Mouse (Mus musculus) heart, embryonic 16.5 days (tissue): ENCODE data around the gene Aldh18a1. TPM values are rescaled to one million over a fixed set of nuclear protein-coding genes. Genes with fewer than 3 reads are reported as not detected.
A peak's percentile ranks its signal among the peaks of the same experiment; 100 is the strongest.
"Not testable (repeated sequence)": the region's sequence is repeated elsewhere in the genome, so short reads cannot be mapped to it uniquely, and the experiment has no call there.

ENCODE experiments used
- ATAC-seq: fragments of 200-750 bp; cut with Nextera tagmentation; replicated peaks from 2 replicates; pipeline ENCODE4 v1.8.0; 2017; ENCODE audit warnings: moderate number of reproducible peaks; ENCODE audit not compliant: insufficient read depth, low FRiP score; ENCODE audit errors: extremely low read depth
- H3K27ac ChIP-seq: fragments of 300-500 bp; sonication (generic); 2 replicates; pipeline ENCODE4 v1.5.1; 2014; ENCODE audit warnings: mild to moderate bottlenecking, low read length, control low read depth, moderate library complexity
- H3K27me3 ChIP-seq: fragments of 300-500 bp; sonication (generic); 2 replicates; pipeline ENCODE4 v1.6.1; 2014; ENCODE audit warnings: low read length, mixed read lengths; ENCODE audit not compliant: control insufficient read depth, insufficient read depth
- H3K36me3 ChIP-seq: fragments of 300-500 bp; sonication (generic); 2 replicates; pipeline ENCODE4 v1.6.1; 2014; ENCODE audit not compliant: control insufficient read depth, insufficient read depth
- H3K4me1 ChIP-seq: fragments of 300-500 bp; sonication (generic); 2 replicates; pipeline ENCODE4 v1.6.1; 2014; ENCODE audit warnings: low read length, mixed read lengths; ENCODE audit not compliant: control insufficient read depth, insufficient read depth
- H3K4me2 ChIP-seq: fragments of 300-500 bp; sonication (generic); 2 replicates; pipeline ENCODE4 v1.6.1; 2014; ENCODE audit warnings: low read depth, mild to moderate bottlenecking, control low read depth, low read length
- H3K4me3 ChIP-seq: fragments of 300-500 bp; sonication (generic); 2 replicates; pipeline ENCODE4 v1.5.1; 2014; ENCODE audit warnings: mild to moderate bottlenecking, control low read depth, low read length
- H3K9ac ChIP-seq: fragments of 300-500 bp; sonication (generic); 2 replicates; pipeline ENCODE4 v1.6.1; 2014; ENCODE audit warnings: low read length, control low read depth
- H3K9me3 ChIP-seq: fragments of 300-500 bp; sonication (generic); replicated peaks from 2 replicates; pipeline ENCODE4 v1.6.1; 2016; ENCODE audit warnings: low read length; ENCODE audit not compliant: control insufficient read depth
- WGBS: fragments of 180-500 bp; shearing (Covaris S2); extraction: QIAGEN DNeasy Blood & Tissue Kit; methylation state at CpG from one replicate; pipeline ENCODE4 v1.1.7; 2014; 5-methylcytosine and 5-hydroxymethylcytosine counted together
- polyA plus RNA-seq: library from polyadenylated mRNA; unstranded; fragments of >200 nt; fragmentation: Nextera tagmentation; extraction: Ambion mirVana; gene quantifications from 2 replicates; pipeline ENCODE4 v1.2.1, GENCODE M21; 2015

Gene Aldh18a1
- polyA plus RNA-seq, 1 experiment from 2014 or later = 58.3 TPM

DNA sequence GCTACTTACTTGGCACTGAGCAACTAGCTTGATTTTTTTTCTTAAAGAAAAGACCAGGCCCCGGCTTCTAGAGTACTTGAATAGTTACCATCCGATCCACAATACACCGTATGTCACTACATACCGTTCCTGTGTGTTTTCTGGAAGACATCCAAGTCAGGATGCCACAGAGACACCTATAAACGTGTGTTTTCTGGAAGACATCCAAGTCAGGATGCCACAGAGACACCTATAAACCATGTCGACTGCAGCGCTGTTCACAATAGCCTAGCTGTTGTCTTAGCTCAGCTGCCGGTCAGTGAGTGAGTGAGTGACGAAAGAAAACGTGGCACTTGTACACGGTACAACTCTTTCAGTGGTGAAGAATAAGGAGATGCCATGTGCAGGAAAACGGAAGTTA, 37.7 kb upstream of the Aldh18a1 start:
- 35% methylated on average over 12 of the region's 12 CpGs for WGBS
- H3K9ac ChIP-seq = no peak overlapping the region
- ATAC-seq = no peak

DNA sequence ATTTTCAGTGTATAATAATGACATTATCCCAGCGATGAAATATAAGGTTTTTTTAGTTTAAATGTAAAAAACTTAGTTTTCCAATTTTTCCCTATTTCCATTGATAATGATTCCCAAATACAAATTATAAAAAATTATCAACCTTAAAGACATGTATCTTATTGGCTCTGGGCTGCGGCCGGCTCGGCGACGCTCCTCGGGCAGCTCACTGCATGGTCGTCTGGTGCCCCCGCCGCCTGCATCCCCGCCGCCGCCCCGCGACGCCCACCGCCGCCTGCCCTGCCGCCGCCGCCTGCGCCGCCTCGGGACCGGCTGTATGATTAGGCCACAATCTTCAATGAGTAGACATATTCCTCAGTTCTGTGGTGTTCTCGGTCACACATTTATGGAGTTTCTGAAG, 33.4 kb upstream of the Aldh18a1 start:
- not testable (repeated sequence) for H3K27me3 ChIP-seq, H3K9ac ChIP-seq, H3K9me3 ChIP-seq, ATAC-seq, H3K27ac ChIP-seq, H3K36me3 ChIP-seq, H3K4me2 ChIP-seq, H3K4me1 ChIP-seq, H3K4me3 ChIP-seq
- 51% methylated on average over 10 of the region's 26 CpGs for WGBS

More for the DNA sequence above, 37.7 kb upstream of the Aldh18a1 start:
- no peaks in the 10 kb centered on the region for H3K27me3 ChIP-seq
- no peaks in the 10 kb centered on the region for H3K9me3 ChIP-seq
- no peak overlapping the region for H3K4me3 ChIP-seq
- no peak overlapping the region for H3K4me2 ChIP-seq
- H3K36me3 ChIP-seq = no peaks in the 10 kb centered on the region
- H3K4me1 ChIP-seq = no peaks in the 10 kb centered on the region
- no peak overlapping the region for H3K27ac ChIP-seq

DNA sequence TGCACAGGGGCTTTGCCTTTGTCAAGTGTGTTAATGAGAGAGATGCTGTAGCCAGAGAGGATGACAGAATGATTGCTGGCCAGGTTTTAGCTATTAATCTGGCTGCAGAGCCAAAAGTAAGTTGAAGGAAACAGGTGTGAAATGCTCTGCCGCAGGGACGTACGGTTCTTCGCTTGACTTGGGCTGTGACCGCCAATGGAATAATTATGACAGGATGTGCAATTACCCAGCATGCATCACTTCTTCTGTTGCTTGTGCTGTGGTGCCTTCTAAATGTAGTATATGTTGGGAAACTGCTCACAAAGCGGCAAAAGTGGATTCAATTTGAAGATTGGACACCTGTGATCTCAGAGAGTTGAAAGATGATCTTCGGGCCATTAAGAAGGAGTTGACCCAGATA, 27.8 kb upstream of the Aldh18a1 start:
- Histone ChIP-seq H3K9ac (no peak overlapping the region), H3K4me2 (no peak overlapping the region), H3K36me3 (no peaks in the 10 kb centered on the region), H3K4me3 (no peak overlapping the region), H3K27me3 (0 out of 2 replicates have a peak, but pooled peaks cover 2% of the 10 kb centered on the region), H3K27ac (no peak overlapping the region), H3K9me3 (no peaks in the 10 kb centered on the region), H3K4me1 (peaks cover 5% of the 10 kb centered on the region)
- no peak for ATAC-seq
- 83% methylated on average over 7 of the region's 7 CpGs for WGBS

DNA sequence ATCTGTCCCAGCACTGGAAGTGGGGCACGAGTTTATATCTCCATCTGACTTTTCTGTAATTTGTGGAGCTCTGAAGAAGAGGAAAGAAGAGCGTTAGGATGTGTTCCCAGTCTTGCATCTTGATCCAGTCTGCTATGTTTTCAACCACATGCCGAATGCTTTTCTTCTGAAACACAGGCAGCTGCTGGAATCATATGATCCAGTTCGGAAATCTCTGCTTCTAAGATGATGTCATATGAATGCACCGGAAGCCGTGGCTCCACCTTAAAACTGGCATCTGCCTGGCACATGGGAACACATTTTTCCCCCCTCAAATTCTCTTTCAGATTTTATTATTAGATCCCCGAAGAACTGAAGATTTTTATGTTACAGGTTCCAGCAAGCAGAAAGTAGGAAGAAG, 26.5 kb upstream of the Aldh18a1 start:
- H3K9ac ChIP-seq = no peak overlapping the region
- H3K9me3 ChIP-seq = no peaks in the 10 kb centered on the region
- ATAC-seq = no peak
- H3K27me3 ChIP-seq = 0 out of 2 replicates have a peak, but pooled peaks cover 2% of the 10 kb centered on the region
- no peak overlapping the region for H3K4me2 ChIP-seq
- no peak overlapping the region for H3K4me3 ChIP-seq
- peaks cover 8% of the 10 kb centered on the region for H3K4me1 ChIP-seq
- WGBS = 67% methylated on average over 7 of the region's 7 CpGs
- H3K36me3 ChIP-seq = no peaks in the 10 kb centered on the region
- H3K27ac ChIP-seq = no peak overlapping the region

DNA sequence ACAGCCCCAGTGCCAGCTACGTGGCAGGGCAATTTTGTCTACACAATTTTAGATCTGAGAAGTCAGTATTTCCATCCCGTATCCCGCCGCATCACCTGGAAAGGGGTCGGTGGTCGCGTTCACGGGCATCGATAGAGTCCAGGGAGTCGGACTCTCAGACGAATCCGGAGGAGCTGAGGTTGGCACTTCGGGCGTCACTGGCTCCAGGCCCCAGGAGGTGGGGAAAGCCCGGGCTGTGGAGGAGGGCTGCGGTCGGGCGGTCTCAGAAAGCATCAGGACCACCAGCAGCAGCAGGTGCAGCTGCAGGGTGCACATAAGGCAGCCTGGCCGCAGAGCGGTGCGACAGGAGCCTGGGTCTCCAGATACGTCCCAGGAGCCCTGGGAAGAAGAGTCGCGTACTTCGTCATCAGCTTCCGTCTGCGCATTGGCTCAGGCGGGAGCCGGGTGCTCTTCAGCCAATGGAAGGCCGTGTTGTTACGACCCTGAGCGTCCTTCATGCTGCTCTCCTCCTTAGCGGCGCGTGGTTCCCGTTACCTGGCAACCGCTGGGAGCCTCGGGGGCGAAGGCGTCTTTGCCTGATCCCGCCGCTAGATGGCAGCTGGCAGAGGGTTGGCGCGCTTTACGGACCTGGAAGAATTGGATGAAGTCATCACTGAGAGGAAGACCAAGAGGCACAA, 23.7 kb upstream of the Aldh18a1 start, which contains the start of the genes Tctn3 and Entpd1:
TSS of gene Tctn3 (minus strand) at position 404 of the 677 bp plus-strand sequence.
TSS of gene Entpd1 (plus strand) at position 537 of the 677 bp plus-strand sequence.
- ATAC-seq = peak; percentile 100
- peak within 1 kb of the TSS; percentile 75 for H3K9ac ChIP-seq
- peak within 1 kb of the TSS; percentile 80 for H3K4me2 ChIP-seq
- H3K27me3 ChIP-seq = 0 out of 2 replicates have a peak, but pooled peaks cover 2% of the 10 kb centered on the region
- peak within 1 kb of the TSS; percentile 68 for H3K4me3 ChIP-seq
- no peaks in the 10 kb centered on the region for H3K9me3 ChIP-seq
- peaks cover 9% of the 10 kb centered on the region for H3K36me3 ChIP-seq
- 0 out of 2 replicates have a peak within 1 kb of the TSS, but pooled peaks have one; percentile 9 for H3K27ac ChIP-seq
- peaks cover 8% of the 10 kb centered on the region for H3K4me1 ChIP-seq
- under 1% methylated on average over 45 of the region's 45 CpGs for WGBS

DNA sequence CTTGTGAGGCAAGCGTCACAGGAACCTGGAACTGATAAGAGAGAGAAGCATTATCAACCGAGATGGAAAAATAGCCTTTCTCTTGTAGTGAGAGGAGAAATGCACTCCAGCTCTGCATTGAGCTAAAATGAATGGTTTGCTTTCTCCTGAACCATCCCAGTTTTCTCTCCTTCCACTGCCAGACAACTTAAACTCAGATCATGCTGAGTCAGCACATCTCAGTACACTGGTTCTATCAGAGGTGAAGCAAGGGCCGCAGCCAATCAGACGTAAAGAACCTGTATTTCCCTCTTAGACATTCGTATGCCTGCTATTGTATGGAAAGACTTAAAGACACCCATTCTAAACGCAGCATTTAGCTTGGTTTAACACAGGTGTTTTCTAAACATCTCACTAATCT, 19.4 kb upstream of the Aldh18a1 start:
- Histone ChIP-seq H3K27ac (no peak overlapping the region), H3K27me3 (no peaks in the 10 kb centered on the region), H3K9me3 (no peaks in the 10 kb centered on the region), H3K4me3 (no peak overlapping the region), H3K4me2 (no peak overlapping the region), H3K36me3 (peaks cover 25% of the 10 kb centered on the region), H3K4me1 (peaks cover 8% of the 10 kb centered on the region), H3K9ac (no peak overlapping the region)
- WGBS = 70% methylated on average over 6 of the region's 6 CpGs
- no peak for ATAC-seq

DNA sequence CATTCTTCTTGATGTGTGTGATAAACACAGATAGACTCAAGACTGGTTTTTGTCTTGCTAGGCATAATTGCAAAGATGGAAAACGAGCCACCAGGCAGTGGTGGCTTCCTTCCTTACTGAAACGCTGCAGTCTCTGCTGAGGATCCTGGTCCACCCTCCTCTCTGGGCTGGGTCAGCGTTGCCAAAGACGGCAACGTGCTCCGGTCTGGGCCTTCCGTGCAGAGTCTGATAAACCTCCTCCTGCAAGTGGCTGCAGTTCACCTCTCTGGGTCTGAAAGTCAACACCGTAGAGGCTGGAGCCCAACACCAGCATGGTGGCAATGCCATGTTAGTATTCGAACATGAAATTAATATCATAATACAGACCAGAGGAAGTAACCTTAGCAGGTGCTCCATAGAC, 16.9 kb upstream of the Aldh18a1 start:
- Histone ChIP-seq H3K27me3 (no peaks in the 10 kb centered on the region), H3K4me3 (no peak overlapping the region), H3K4me1 (no peaks in the 10 kb centered on the region), H3K9me3 (no peaks in the 10 kb centered on the region), H3K9ac (no peak overlapping the region), H3K27ac (no peak overlapping the region), H3K4me2 (no peak overlapping the region), H3K36me3 (peaks cover 27% of the 10 kb centered on the region)
- WGBS = 86% methylated on average over 9 of the region's 9 CpGs
- no peak for ATAC-seq

DNA sequence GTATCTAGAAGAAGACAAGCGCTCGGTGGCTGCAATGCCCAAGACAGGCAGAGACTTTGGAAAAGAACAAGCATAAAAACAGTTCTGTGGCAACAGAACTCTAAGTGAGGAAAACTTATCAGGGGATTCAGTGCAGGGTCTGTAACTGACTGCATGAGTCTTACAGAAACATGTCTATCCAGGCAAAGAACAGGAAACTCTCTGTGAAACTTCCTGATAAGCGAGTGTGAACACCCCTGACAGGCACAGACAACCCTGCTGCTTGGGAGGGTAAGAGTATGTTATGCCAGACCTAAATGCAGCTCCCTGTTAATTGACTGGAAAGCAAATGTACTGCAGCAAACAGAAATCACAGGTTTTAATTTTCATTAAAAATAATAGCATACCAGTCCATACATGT, 13.6 kb upstream of the Aldh18a1 start:
- Histone ChIP-seq H3K9me3 (no peaks in the 10 kb centered on the region), H3K9ac (no peak overlapping the region), H3K27ac (no peak overlapping the region), H3K4me2 (no peak overlapping the region), H3K36me3 (peaks cover 17% of the 10 kb centered on the region), H3K4me3 (no peak overlapping the region), H3K27me3 (no peaks in the 10 kb centered on the region), H3K4me1 (no peaks in the 10 kb centered on the region)
- WGBS = 73% methylated on average over 3 of the region's 3 CpGs
- no peak for ATAC-seq

DNA sequence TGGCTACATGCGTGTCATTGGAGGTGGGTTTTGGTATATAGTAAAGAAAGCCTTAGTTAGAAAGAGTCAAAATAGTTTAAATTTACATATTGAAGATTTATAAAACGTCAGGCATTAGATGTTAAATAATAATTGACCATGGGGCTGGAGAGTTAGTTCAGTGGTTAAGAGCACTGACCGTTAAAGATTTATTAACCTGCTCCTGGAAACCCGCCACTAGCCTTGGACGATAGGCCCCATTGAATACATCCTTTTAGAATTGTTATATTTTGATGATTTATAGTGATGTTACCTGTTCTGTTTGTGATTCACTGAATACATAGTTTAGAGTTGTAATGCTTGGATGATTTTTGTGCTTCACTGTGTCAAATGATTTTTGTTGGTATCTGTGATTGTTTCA, 12.6 kb upstream of the Aldh18a1 start:
- H3K9ac ChIP-seq, H3K27me3 ChIP-seq, H3K36me3 ChIP-seq, H3K4me3 ChIP-seq, ATAC-seq, H3K4me2 ChIP-seq, H3K9me3 ChIP-seq, H3K27ac ChIP-seq, H3K4me1 ChIP-seq: not testable (repeated sequence)
- 83% methylated on average over 5 of the region's 5 CpGs for WGBS
